Mouse (Mus musculus) megakaryocyte, embryonic 14.5 days (primary cell): Measurements from ENCODE around the gene Tigit. TPM values are rescaled to one million over a fixed set of nuclear protein-coding genes. Genes with fewer than 3 reads are reported as not detected.

Experiments
- H3K27me3 ChIP-seq: replicated peaks from 2 replicates; pipeline ENCODE3; 2012; ENCODE audit warnings: inconsistent platforms
- H3K36me3 ChIP-seq: replicated peaks from 2 replicates; pipeline ENCODE3; 2012; ENCODE audit warnings: low read length, inconsistent platforms, mixed read lengths
- H3K4me1 ChIP-seq: 2 replicates; pipeline ENCODE4 v1.6.1; 2012; ENCODE audit warnings: inconsistent platforms
- H3K4me3 ChIP-seq: replicated peaks from 2 replicates; pipeline ENCODE3; 2012; ENCODE audit warnings: moderate library complexity, mild to moderate bottlenecking, inconsistent platforms
- H3K9me3 ChIP-seq: 2 replicates; pipeline ENCODE4 v1.6.1; 2012; ENCODE audit warnings: inconsistent platforms
- FLI1 ChIP-seq: IDR thresholded peaks from 2 replicates; pipeline ENCODE4 v1.6.1; 2012; ENCODE audit warnings: low read length, inconsistent platforms, mixed read lengths
- GATA1 ChIP-seq: IDR thresholded peaks from 3 replicates; pipeline ENCODE4 v1.6.1; 2012; ENCODE audit warnings: mixed read lengths, low read length, inconsistent platforms, borderline replicate concordance
- polyA plus RNA-seq: library from polyadenylated mRNA; stranded (reverse); fragments of >175 nt; gene quantifications from 2 replicates; pipeline ENCODE4 v1.2.3, GENCODE M21; 2012; ENCODE audit warnings: low replicate concordance; ENCODE audit not compliant: insufficient read depth

Tigit gene
- polyA plus RNA-seq, 1 experiment: not detected

GRCm38 (mm10) chr16:43625956-43626355 lies 38.0 kb downstream of the Tigit start:
- Histone ChIP-seq H3K9me3 (no peaks in the 10 kb centered on the region), H3K27me3 (no peaks in the 10 kb centered on the region), H3K36me3 (no peaks in the 10 kb centered on the region), H3K4me1 (peaks cover 11% of the 10 kb centered on the region), H3K4me3 (no peak overlapping the region)
- no peak for TF ChIP-seq GATA1

GRCm38 (mm10) chr16:43625289-43625688 lies 38.7 kb downstream of the Tigit start:
- TF ChIP-seq GATA1 (no peak), FLI1 (no peak)

GRCm38 (mm10) chr16:43624876-43625275 lies 39.1 kb downstream of the Tigit start:
- TF ChIP-seq FLI1 (no peak), GATA1 (no peak)
- Histone ChIP-seq H3K36me3 (no peaks in the 10 kb centered on the region), H3K4me3 (no peak overlapping the region), H3K4me1 (peaks cover 11% of the 10 kb centered on the region), H3K9me3 (no peaks in the 10 kb centered on the region), H3K27me3 (no peaks in the 10 kb centered on the region)

More at GRCm38 (mm10) chr16:43625289-43625688, 38.7 kb downstream of the Tigit start:
- peaks cover 11% of the 10 kb centered on the region for H3K4me1 ChIP-seq
- no peak overlapping the region for H3K4me3 ChIP-seq
- H3K36me3 ChIP-seq: no peaks in the 10 kb centered on the region
- H3K27me3 ChIP-seq: no peaks in the 10 kb centered on the region
- H3K9me3 ChIP-seq: no peaks in the 10 kb centered on the region

GRCm38 (mm10) chr16:43623315-43624000 lies 40.5 kb downstream of the Tigit start:
- no peaks in the 10 kb centered on the region for H3K27me3 ChIP-seq
- no peak overlapping the region for H3K4me3 ChIP-seq
- no peak for TF ChIP-seq GATA1
- TF ChIP-seq FLI1: no peak
- H3K4me1 ChIP-seq: peaks cover 11% of the 10 kb centered on the region
- H3K9me3 ChIP-seq: 0 out of 2 replicates have a peak, but pooled peaks cover under 1% of the 10 kb centered on the region
- H3K36me3 ChIP-seq: peaks cover 3% of the 10 kb centered on the region

- Histone ChIP-seq H3K36me3 (peaks cover 7% of the 10 kb centered on the region), H3K4me3 (no peak overlapping the region), H3K27me3 (no peaks in the 10 kb centered on the region), H3K4me1 (peaks cover 11% of the 10 kb centered on the region), H3K9me3 (peaks cover 4% of the 10 kb centered on the region; the same call in 1 of the 2 replicates)
- TF ChIP-seq GATA1 (no peak), FLI1 (no peak)
Measured at GRCm38 (mm10) chr16:43620359-43620758, 43.6 kb downstream of the Tigit start.

GRCm38 (mm10) chr16:43619277-43619676 lies 44.7 kb downstream of the Tigit start:
- peaks cover 2% of the 10 kb centered on the region for H3K4me1 ChIP-seq
- TF ChIP-seq GATA1: no peak
- TF ChIP-seq FLI1: no peak
- H3K27me3 ChIP-seq: no peaks in the 10 kb centered on the region
- no peak overlapping the region for H3K4me3 ChIP-seq
- peaks cover 4% of the 10 kb centered on the region; the same call in 1 of the 2 replicates for H3K9me3 ChIP-seq
- peaks cover 7% of the 10 kb centered on the region for H3K36me3 ChIP-seq

GRCm38 (mm10) chr16:43618286-43618685 lies 45.7 kb downstream of the Tigit start:
- H3K27me3 ChIP-seq: no peaks in the 10 kb centered on the region
- no peak overlapping the region for H3K4me3 ChIP-seq
- no peak for TF ChIP-seq FLI1
- TF ChIP-seq GATA1: no peak
- no peaks in the 10 kb centered on the region for H3K4me1 ChIP-seq
- peaks cover 7% of the 10 kb centered on the region for H3K36me3 ChIP-seq
- H3K9me3 ChIP-seq: peaks cover 4% of the 10 kb centered on the region; the same call in 1 of the 2 replicates

GRCm38 (mm10) chr16:43617346-43617745 lies 46.6 kb downstream of the Tigit start:
- Histone ChIP-seq H3K9me3 (peaks cover 4% of the 10 kb centered on the region; the same call in 1 of the 2 replicates), H3K4me1 (no peaks in the 10 kb centered on the region), H3K27me3 (no peaks in the 10 kb centered on the region), H3K4me3 (no peak overlapping the region), H3K36me3 (peaks cover 7% of the 10 kb centered on the region)
- no peak for TF ChIP-seq GATA1
- TF ChIP-seq FLI1: no peak

- TF ChIP-seq FLI1: no peak
- no peak for TF ChIP-seq GATA1
- Histone ChIP-seq H3K4me1 (no peaks in the 10 kb centered on the region), H3K36me3 (peaks cover 7% of the 10 kb centered on the region), H3K27me3 (no peaks in the 10 kb centered on the region), H3K4me3 (no peak overlapping the region), H3K9me3 (peaks cover 4% of the 10 kb centered on the region; the same call in 1 of the 2 replicates)
Measured at GRCm38 (mm10) chr16:43616348-43616747, 47.6 kb downstream of the Tigit start.

- no peaks in the 10 kb centered on the region for H3K4me1 ChIP-seq
- peaks cover 17% of the 10 kb centered on the region for H3K36me3 ChIP-seq
- no peaks in the 10 kb centered on the region for H3K27me3 ChIP-seq
- H3K4me3 ChIP-seq: no peak overlapping the region
- peaks cover 29% of the 10 kb centered on the region for H3K9me3 ChIP-seq
- no peak for TF ChIP-seq FLI1
- no peak for TF ChIP-seq GATA1
Measured at GRCm38 (mm10) chr16:43610375-43610774, 53.6 kb downstream of the Tigit start.
